Mouse (Mus musculus) cerebellum, adult 9-10 months (tissue): ENCODE measurements around the gene Hnrnpdl.
A peak's percentile ranks its signal among the peaks of the same experiment; 100 is the strongest.

ENCODE experiments used
- DNase-seq: peaks from one replicate; pipeline ENCODE4 v3.0.0; 2022

Gene Hnrnpdl

GRCm38 (mm10) chr5:100039602-100040142, at the start of gene Hnrnpdl, which contains the start of gene Enoph1:
Hnrnpdl (minus strand) TSS chr5:100039664.
Enoph1 (plus strand) TSS chr5:100039985.
- peak; percentile 94 for DNase-seq

- no peak for DNase-seq
Measured at GRCm38 (mm10) chr5:100085097-100085496, 45.6 kb upstream of the Hnrnpdl start.

GRCm38 (mm10) chr5:100083953-100084562, 44.6 kb upstream of the Hnrnpdl start:
- DNase-seq, result no peak

GRCm38 (mm10) chr5:100082006-100082405, 42.5 kb upstream of the Hnrnpdl start:
- no peak for DNase-seq

GRCm38 (mm10) chr5:100079931-100080275, 40.4 kb upstream of the Hnrnpdl start:
- no peak for DNase-seq

- no peak for DNase-seq
Measured at GRCm38 (mm10) chr5:100079040-100079930, 39.8 kb upstream of the Hnrnpdl start.

GRCm38 (mm10) chr5:100074571-100074970, 35.1 kb upstream of the Hnrnpdl start:
- DNase-seq, result peak; percentile 58

- no peak for DNase-seq
Measured at GRCm38 (mm10) chr5:100072557-100072956, 33.1 kb upstream of the Hnrnpdl start.

- no peak for DNase-seq
Measured at GRCm38 (mm10) chr5:100071541-100071940, 32.1 kb upstream of the Hnrnpdl start.

GRCm38 (mm10) chr5:100070255-100070654, 30.8 kb upstream of the Hnrnpdl start:
- DNase-seq, result peak; percentile 86

- DNase-seq, result no peak
Measured at GRCm38 (mm10) chr5:100069526-100069925, 30.1 kb upstream of the Hnrnpdl start.

- DNase-seq, result no peak
Measured at GRCm38 (mm10) chr5:100067579-100067978, 28.1 kb upstream of the Hnrnpdl start.

- no peak for DNase-seq
Measured at GRCm38 (mm10) chr5:100060876-100061275, 21.4 kb upstream of the Hnrnpdl start.

- DNase-seq, result no peak
Measured at GRCm38 (mm10) chr5:100059326-100059725, 19.9 kb upstream of the Hnrnpdl start.

GRCm38 (mm10) chr5:100058729-100059128, 19.3 kb upstream of the Hnrnpdl start:
- no peak for DNase-seq

- no peak for DNase-seq
Measured at GRCm38 (mm10) chr5:100057461-100058209, 18.2 kb upstream of the Hnrnpdl start.

GRCm38 (mm10) chr5:100055866-100056369, 16.5 kb upstream of the Hnrnpdl start:
- DNase-seq, result no peak

- no peak for DNase-seq
Measured at GRCm38 (mm10) chr5:100054807-100055547, 15.5 kb upstream of the Hnrnpdl start.

- no peak for DNase-seq
Measured at GRCm38 (mm10) chr5:100052728-100053127, 13.3 kb upstream of the Hnrnpdl start.

- DNase-seq, result no peak
Measured at GRCm38 (mm10) chr5:100049904-100050303, 10.4 kb upstream of the Hnrnpdl start.

- DNase-seq, result no peak
Measured at GRCm38 (mm10) chr5:100047871-100048270, 8.4 kb upstream of the Hnrnpdl start.

- DNase-seq, result no peak
Measured at GRCm38 (mm10) chr5:100047143-100047640, 7.7 kb upstream of the Hnrnpdl start.
